Mouse (Mus musculus) neural tube, embryonic 11.5 days (tissue): ENCODE measurements around the gene Aak1. TPM values are rescaled to one million over a fixed set of nuclear protein-coding genes. Genes with fewer than 3 reads are reported as not detected.
"Not testable (repeated sequence)": the region's sequence is repeated elsewhere in the genome, so short reads cannot be mapped to it uniquely, and the experiment has no call there.

ENCODE experiments used
- ATAC-seq: fragments of 200-750 bp; cut with Nextera tagmentation; 2 replicates; pipeline ENCODE4 v1.8.0; 2017; ENCODE audit warnings: moderate number of reproducible peaks, mild to moderate bottlenecking, moderate TSS enrichment, moderate library complexity; ENCODE audit not compliant: insufficient read depth, low FRiP score, low TSS enrichment
- DNase-seq: peaks from one replicate; pipeline ENCODE4 v3.0.0-alpha.2; 2015; ENCODE audit warnings: low spot score
- H3K27ac ChIP-seq: fragments of 300-500 bp; sonication (generic); 2 replicates; pipeline ENCODE4 v1.5.1; 2014; ENCODE audit warnings: low read depth, mild to moderate bottlenecking, low read length
- H3K27me3 ChIP-seq: fragments of 300-500 bp; sonication (generic); 2 replicates; pipeline ENCODE4 v1.6.1; 2014; ENCODE audit warnings: mild to moderate bottlenecking, low read length, mixed read lengths; ENCODE audit not compliant: control insufficient read depth, insufficient read depth
- H3K36me3 ChIP-seq: fragments of 300-500 bp; sonication (generic); 2 replicates; pipeline ENCODE4 v1.6.1; 2014; ENCODE audit warnings: mild to moderate bottlenecking, low read length, moderate library complexity, mixed read lengths; ENCODE audit not compliant: control insufficient read depth, insufficient read depth
- H3K4me1 ChIP-seq: fragments of 300-500 bp; sonication (generic); 2 replicates; pipeline ENCODE4 v1.6.1; 2014; ENCODE audit warnings: low read length, mixed read lengths; ENCODE audit not compliant: control insufficient read depth, insufficient read depth
- H3K4me2 ChIP-seq: fragments of 300-500 bp; sonication (generic); 2 replicates; pipeline ENCODE4 v1.6.1; 2014; ENCODE audit warnings: low read depth, mild to moderate bottlenecking, moderate library complexity
- H3K4me3 ChIP-seq: fragments of 300-500 bp; sonication (generic); 2 replicates; pipeline ENCODE4 v1.5.1; 2014; ENCODE audit warnings: low read depth, low read length
- H3K9ac ChIP-seq: fragments of 300-500 bp; sonication (generic); 2 replicates; pipeline ENCODE4 v1.6.1; 2014; ENCODE audit warnings: mild to moderate bottlenecking, low read length
- H3K9me3 ChIP-seq: fragments of 300-500 bp; sonication (generic); 2 replicates; pipeline ENCODE4 v1.6.1; 2016; ENCODE audit warnings: low read length; ENCODE audit not compliant: control insufficient read depth
- WGBS: fragments of 180-500 bp; shearing (Covaris S2); extraction: QIAGEN DNeasy Blood & Tissue Kit; methylation state at CpG from one replicate; pipeline ENCODE4 v1.1.7; 2014; 5-methylcytosine and 5-hydroxymethylcytosine counted together
- polyA plus RNA-seq: library from polyadenylated mRNA; unstranded; fragments of >200 nt; fragmentation: Nextera tagmentation; extraction: Ambion mirVana; gene quantifications from 2 replicates; pipeline ENCODE4 v1.2.1, GENCODE M21; 2014

Gene Aak1
- polyA plus RNA-seq, 1 experiment from 2014 or later, result 27.1 TPM

- no peak overlapping the region for H3K4me2 ChIP-seq
- peaks cover 24% of the 10 kb centered on the region for H3K36me3 ChIP-seq
- H3K4me1 ChIP-seq, result no peaks in the 10 kb centered on the region
- 91% methylated on average over 8 of the region's 8 CpGs for WGBS
- no peaks in the 10 kb centered on the region for H3K9me3 ChIP-seq
- H3K27me3 ChIP-seq, result no peaks in the 10 kb centered on the region
- H3K4me3 ChIP-seq, result no peak overlapping the region
- no peak overlapping the region for H3K9ac ChIP-seq
- ATAC-seq (no peak), DNase-seq (no peak)
- no peak overlapping the region for H3K27ac ChIP-seq
Observed at GRCm38 (mm10) chr6:87018874-87019273, 169.6 kb downstream of the Aak1 start.

- 98% methylated on average over 12 of the region's 12 CpGs for WGBS
- no peak overlapping the region for H3K27ac ChIP-seq
- no peaks in the 10 kb centered on the region for H3K27me3 ChIP-seq
- ATAC-seq (no peak), DNase-seq (no peak)
- H3K9me3 ChIP-seq, result no peaks in the 10 kb centered on the region
- H3K4me1 ChIP-seq, result no peaks in the 10 kb centered on the region
- H3K4me2 ChIP-seq, result no peak overlapping the region
- H3K4me3 ChIP-seq, result no peak overlapping the region
- peaks cover 21% of the 10 kb centered on the region for H3K36me3 ChIP-seq
- no peak overlapping the region for H3K9ac ChIP-seq
Observed at GRCm38 (mm10) chr6:87021791-87022190, 172.5 kb downstream of the Aak1 start.

- Histone ChIP-seq H3K4me3 (no peak overlapping the region), H3K27ac (no peak overlapping the region), H3K4me2 (no peak overlapping the region), H3K9ac (no peak overlapping the region), H3K36me3 (peaks cover 4% of the 10 kb centered on the region; the same call in 1 of the 2 replicates), H3K27me3 (no peaks in the 10 kb centered on the region), H3K4me1 (no peaks in the 10 kb centered on the region), H3K9me3 (no peaks in the 10 kb centered on the region)
- no peak for ATAC-seq
- WGBS, result 89% methylated on average over 7 of the region's 7 CpGs
- DNase-seq, result no peak
Observed at GRCm38 (mm10) chr6:87026980-87027379, 177.7 kb downstream of the Aak1 start.

- no peaks in the 10 kb centered on the region for H3K27me3 ChIP-seq
- no peaks in the 10 kb centered on the region for H3K4me1 ChIP-seq
- DNase-seq, result no peak
- H3K4me3 ChIP-seq, result no peak overlapping the region
- no peaks in the 10 kb centered on the region for H3K9me3 ChIP-seq
- no peak for ATAC-seq
- no peak overlapping the region for H3K9ac ChIP-seq
- peaks cover 2% of the 10 kb centered on the region; the same call in 1 of the 2 replicates for H3K36me3 ChIP-seq
- no peak overlapping the region for H3K4me2 ChIP-seq
- no peak overlapping the region for H3K27ac ChIP-seq
Observed at GRCm38 (mm10) chr6:87028881-87029280, 179.6 kb downstream of the Aak1 start.

- 66% methylated on average over 7 of the region's 7 CpGs for WGBS
Observed at GRCm38 (mm10) chr6:87031310-87031709, 182.0 kb downstream of the Aak1 start.

GRCm38 (mm10) chr6:87032401-87032800 is 183.1 kb downstream of the Aak1 start:
- no peak overlapping the region for H3K4me2 ChIP-seq
- H3K27me3 ChIP-seq, result no peaks in the 10 kb centered on the region
- no peaks in the 10 kb centered on the region for H3K36me3 ChIP-seq
- no peak overlapping the region for H3K27ac ChIP-seq
- no peak overlapping the region for H3K9ac ChIP-seq
- WGBS, result 91% methylated on average over 3 of the region's 3 CpGs
- no peaks in the 10 kb centered on the region for H3K9me3 ChIP-seq
- no peaks in the 10 kb centered on the region for H3K4me1 ChIP-seq
- H3K4me3 ChIP-seq, result no peak overlapping the region
- DNase-seq (no peak), ATAC-seq (no peak)

More at GRCm38 (mm10) chr6:87031310-87031709, 182.0 kb downstream of the Aak1 start:
- H3K9ac ChIP-seq, H3K27me3 ChIP-seq, H3K27ac ChIP-seq, H3K36me3 ChIP-seq, H3K4me2 ChIP-seq, ATAC-seq, H3K4me1 ChIP-seq, DNase-seq, H3K4me3 ChIP-seq, H3K9me3 ChIP-seq: not testable (repeated sequence)

GRCm38 (mm10) chr6:87034395-87034794 is 185.1 kb downstream of the Aak1 start:
- no peaks in the 10 kb centered on the region for H3K36me3 ChIP-seq
- no peak overlapping the region for H3K4me3 ChIP-seq
- H3K27me3 ChIP-seq, result no peaks in the 10 kb centered on the region
- H3K27ac ChIP-seq, result no peak overlapping the region
- no peaks in the 10 kb centered on the region for H3K9me3 ChIP-seq
- H3K4me1 ChIP-seq, result no peaks in the 10 kb centered on the region
- H3K9ac ChIP-seq, result no peak overlapping the region
- ATAC-seq (no peak), DNase-seq (no peak)
- H3K4me2 ChIP-seq, result no peak overlapping the region
- 90% methylated on average over 3 of the region's 3 CpGs for WGBS

- H3K4me1 ChIP-seq, result no peaks in the 10 kb centered on the region
- ATAC-seq, result no peak
- H3K27me3 ChIP-seq, result no peaks in the 10 kb centered on the region
- no peak for DNase-seq
- no peak overlapping the region for H3K4me3 ChIP-seq
- no peak overlapping the region for H3K4me2 ChIP-seq
- no peaks in the 10 kb centered on the region for H3K9me3 ChIP-seq
- no peak overlapping the region for H3K9ac ChIP-seq
- no peak overlapping the region for H3K27ac ChIP-seq
- WGBS, result 89% methylated on average over 10 of the region's 10 CpGs
- H3K36me3 ChIP-seq, result no peaks in the 10 kb centered on the region
Observed at GRCm38 (mm10) chr6:87037826-87038620, 188.7 kb downstream of the Aak1 start.

- Histone ChIP-seq H3K9me3 (no peaks in the 10 kb centered on the region), H3K27me3 (no peaks in the 10 kb centered on the region), H3K4me2 (no peak overlapping the region), H3K4me1 (peaks cover under 1% of the 10 kb centered on the region; the same call in 1 of the 2 replicates), H3K9ac (no peak overlapping the region), H3K27ac (no peak overlapping the region), H3K4me3 (no peak overlapping the region), H3K36me3 (no peaks in the 10 kb centered on the region)
- 88% methylated on average over 8 of the region's 8 CpGs for WGBS
- ATAC-seq, result no peak
- no peak for DNase-seq
Observed at GRCm38 (mm10) chr6:87039161-87039560, 189.8 kb downstream of the Aak1 start.
